Mouse (Mus musculus) thymus, postnatal 14 days (tissue): ENCODE data around the gene Tut4.
A peak's percentile ranks its signal among the peaks of the same experiment; 100 is the strongest.

Experiments
- DNase-seq: peaks from one replicate; pipeline ENCODE4 v3.0.0; 2021

The Tut4 gene

DNA sequence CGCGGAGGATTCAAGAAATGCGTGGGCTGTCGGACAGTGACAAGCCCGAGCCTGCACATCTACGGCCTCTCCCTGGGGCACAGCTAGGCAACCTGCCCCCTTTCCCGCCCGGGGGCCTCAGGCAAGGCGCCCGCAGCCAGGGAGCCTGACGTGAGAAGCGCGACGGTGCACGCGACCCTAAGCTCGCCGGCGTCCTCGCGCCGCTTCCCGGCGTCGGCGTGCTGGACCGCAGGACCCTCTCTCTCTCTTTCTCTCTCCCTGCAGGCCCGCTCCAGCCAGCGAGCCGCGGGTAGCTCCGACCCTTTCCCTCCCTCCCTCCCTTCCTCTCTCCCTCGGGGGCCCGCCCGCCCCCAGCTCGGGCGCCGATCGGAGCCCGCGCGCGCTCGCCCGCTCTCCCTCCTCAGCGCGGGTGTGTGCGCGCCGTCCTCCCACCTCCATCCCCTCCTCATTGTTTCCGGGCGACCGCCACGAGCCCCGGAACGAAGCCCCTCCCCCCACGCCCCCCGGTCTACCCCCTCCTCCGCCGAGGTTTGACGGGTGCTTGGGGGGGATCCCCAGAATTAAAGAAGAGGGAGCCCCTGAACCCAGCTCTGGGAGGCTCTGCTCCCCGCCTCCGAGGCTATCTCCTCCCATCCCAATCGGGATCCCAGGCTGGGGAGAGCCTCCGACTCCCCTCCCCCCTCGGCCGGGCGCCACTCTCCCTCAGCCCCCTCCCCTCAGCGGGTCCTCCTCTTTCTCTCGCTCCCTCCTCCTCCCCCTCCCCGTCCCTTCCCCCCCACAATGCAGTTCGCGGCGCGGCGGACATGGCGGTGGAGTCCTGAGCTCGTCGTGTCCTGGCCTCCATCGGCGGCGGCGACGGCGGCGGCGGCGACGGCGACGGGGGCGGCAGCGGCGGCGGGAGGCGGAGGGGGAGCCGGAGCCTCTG, at the start of gene Tut4:
TSS of gene Tut4 (plus strand) at position 196 of the 925 bp plus-strand sequence.
- DNase-seq, result peak; percentile 87

GRCm38 (mm10) chr4:108424587-108424986, 34.6 kb upstream of the Tut4 start:
- DNase-seq, result no peak

- DNase-seq, result no peak
These were observed 31.4 kb upstream of the Tut4 start for GRCm38 (mm10) chr4:108427719-108428340.

DNA sequence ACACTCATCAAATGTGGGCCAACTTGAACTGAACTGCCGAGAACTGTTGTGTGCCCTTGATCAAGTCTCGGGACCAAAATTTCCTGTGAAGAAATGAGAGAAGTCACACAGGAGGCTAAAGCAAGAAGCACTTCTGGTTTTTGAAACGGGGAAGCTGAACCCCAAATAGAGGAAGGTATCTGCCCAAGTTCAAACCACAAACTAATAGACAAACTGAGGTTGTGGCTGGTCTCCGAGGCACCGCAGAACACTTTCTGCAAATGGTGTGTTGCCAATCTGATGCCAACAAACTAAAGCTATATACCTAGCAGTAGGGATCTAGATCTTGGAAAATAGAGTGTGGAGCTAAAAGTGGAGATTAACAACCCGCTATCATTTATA, 30.9 kb upstream of the Tut4 start:
- no peak for DNase-seq

DNA sequence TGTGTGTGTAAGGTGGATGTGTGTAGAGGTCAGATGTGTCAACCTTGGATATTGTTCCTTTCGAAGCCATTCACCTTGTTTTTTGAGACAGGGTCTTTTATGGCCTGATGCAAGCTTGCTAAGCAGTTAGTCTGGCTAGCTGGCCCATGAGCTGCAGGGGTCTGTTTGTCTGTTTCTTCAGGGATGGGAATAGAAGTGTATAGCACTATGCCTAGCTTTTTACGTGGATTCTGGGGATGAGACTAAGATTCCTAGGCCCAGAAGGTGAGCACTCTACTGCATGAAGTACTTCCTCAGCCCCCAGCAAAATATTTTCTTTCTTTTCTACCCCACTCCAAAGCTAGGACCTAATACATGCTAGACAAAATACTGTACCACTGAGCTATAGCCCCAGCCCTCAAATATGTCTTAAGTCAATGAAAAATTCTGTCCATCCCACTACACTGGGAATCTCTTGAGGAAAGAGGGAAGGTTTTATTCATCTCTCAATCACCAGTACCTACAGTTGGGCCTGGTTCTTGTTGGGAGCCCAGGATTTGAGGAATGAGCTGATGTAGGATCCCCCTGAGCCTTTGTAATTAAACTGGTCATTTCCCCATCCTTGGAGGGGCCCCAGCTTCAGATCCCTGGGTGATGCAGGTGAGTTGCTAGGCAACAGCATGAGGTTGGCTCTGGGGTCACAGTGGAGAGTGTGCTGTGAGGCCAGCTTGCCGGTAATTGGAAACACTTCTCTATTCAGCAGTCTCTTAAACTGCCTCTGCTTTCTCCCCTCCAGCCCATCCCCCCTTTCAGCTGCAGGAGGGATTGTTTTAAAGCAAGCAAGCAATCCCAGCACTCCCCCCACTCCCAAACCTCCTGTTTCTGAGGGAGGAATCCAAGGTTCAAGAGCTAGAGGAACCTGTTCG, 28.3 kb upstream of the Tut4 start:
- no peak for DNase-seq

GRCm38 (mm10) chr4:108431561-108431936, 27.7 kb upstream of the Tut4 start:
- DNase-seq, result no peak

DNA sequence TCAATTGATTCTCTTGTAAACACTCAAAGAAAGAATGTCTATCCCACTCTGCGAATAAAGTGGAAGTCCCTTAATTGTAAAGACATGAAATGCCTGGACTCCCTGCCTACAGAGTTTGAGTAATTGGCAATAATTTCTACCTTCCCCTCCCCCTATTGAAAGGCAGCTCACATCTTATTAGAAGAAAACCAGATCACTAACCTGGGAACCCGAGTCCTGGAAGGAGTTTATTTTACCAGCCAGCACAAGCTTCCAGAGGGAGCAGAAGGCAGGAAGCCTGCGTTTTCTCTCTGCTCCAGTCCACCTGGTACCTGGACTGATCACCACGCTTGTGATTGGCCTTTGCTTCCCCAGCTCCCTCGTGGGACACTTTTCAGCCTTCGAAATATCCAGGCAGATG, 25.9 kb upstream of the Tut4 start:
- DNase-seq, result no peak

- DNase-seq, result no peak
These were observed 25.0 kb upstream of the Tut4 start for GRCm38 (mm10) chr4:108434221-108434620.

DNA sequence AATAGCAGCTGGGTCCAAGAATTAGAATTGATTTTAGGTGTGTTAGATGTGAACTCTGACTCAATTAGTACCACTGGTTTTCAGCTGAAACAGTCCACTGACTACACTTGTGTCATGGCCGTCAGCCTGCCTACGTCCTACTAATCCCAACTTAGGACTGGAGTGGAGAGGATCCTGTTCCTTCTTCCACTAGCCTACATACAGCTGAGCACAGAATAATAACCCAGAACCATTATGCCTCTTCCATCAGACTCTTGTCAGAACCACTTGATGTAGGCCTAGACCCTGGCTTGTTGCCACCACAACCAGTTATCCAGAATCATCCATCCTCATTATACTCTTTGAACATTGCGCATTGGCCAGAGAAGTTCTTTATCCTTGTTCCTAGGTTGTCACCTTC, 24.4 kb upstream of the Tut4 start:
- DNase-seq, result no peak

GRCm38 (mm10) chr4:108435646-108436045, 23.6 kb upstream of the Tut4 start:
- no peak for DNase-seq

DNA sequence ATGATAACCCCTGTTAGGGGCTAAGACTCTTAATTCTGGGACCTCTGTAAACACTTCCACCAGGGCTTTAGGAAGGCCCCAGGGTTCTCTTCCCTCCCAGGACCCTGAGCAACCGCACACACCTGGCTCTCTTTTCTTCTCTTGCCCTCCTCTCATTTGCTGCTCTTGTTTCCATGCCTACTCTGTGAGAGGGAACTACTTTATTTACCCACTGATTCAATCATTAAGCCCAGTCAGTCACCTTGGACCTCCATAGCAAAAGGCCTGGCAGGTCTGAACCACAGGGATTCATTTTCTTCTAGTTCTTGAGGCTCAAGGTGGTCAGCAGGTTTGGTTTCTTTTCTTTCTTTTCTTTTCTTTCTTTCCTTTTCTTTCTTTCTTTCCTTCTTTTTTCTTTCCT, 23.0 kb upstream of the Tut4 start:
- DNase-seq, result no peak

DNA sequence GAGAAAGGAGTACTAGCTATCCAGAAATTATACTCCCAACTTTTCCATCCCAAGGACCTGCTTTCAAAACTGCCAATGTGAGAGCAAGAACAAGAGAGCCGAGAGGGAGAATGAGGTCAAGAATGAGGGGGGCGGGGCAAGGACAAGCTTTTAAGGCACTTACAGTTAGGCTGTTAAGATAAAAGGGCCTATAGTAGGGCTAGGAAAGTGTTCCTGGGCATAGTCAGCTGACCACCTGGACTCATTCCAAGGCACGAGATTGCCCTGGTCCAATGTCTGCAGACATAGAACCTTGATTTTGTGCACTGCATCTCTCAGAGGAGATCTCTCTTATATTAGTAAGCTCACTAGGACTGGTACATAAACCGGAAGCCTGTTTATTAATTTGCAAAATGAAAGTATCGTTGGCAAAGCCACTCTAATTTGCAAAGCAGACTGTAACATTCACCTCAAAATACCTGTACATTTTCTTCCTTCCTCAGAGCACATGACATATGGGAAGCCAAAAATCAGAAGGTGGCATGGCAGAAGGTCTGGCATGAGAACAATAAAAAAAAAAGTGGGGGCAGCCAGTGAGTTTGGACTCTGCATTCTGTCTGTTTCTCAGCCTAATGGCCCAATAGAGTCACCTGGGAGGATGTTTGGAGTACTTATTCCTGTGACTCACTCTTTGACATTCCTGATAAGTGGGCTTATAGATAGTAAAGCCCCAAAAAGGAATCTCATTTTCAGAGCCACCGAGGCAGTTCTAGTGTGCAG, 21.0 kb upstream of the Tut4 start:
- DNase-seq, result no peak

DNA sequence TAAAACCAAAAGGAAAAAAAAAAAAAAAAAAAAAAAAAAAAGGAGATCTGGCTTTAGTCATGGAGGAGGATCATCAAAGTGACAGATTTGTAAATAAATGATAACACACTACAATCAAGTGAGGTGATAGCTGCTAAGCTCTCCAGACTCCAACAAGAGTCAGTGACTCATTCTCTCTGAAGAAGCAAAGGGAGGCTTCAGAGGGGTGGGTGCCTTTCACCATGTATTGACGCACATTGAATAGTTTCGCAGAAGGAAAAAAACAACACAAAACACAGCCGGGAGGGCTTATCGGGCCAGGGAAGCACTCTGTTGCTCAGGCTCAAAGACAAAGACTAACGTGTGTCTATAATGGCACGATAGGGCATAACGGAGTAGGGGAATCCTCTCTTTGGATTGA, 11.1 kb upstream of the Tut4 start:
- no peak for DNase-seq

DNA sequence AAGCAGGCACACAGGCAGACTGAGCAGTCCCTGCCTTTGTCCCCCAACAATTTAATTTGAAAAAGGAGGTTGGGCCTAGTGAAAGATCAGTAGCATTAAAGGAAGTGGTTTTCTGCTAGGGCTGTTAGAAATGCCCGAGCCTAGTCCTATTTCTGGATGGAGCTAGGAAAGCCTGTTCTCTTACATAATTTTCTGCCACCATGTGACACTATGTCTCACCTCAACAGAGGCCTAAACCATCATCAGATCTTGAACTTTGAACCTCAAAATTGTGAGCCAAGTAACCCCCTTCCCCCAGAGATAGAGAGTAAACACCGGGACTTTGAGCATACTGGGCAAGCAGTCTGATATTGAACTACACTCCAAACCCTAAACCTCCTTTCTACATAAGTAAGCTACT, 3.2 kb upstream of the Tut4 start:
- no peak for DNase-seq

- peak; percentile 6 for DNase-seq
These were observed 955 bp upstream of the Tut4 start for GRCm38 (mm10) chr4:108458201-108458741.

DNA sequence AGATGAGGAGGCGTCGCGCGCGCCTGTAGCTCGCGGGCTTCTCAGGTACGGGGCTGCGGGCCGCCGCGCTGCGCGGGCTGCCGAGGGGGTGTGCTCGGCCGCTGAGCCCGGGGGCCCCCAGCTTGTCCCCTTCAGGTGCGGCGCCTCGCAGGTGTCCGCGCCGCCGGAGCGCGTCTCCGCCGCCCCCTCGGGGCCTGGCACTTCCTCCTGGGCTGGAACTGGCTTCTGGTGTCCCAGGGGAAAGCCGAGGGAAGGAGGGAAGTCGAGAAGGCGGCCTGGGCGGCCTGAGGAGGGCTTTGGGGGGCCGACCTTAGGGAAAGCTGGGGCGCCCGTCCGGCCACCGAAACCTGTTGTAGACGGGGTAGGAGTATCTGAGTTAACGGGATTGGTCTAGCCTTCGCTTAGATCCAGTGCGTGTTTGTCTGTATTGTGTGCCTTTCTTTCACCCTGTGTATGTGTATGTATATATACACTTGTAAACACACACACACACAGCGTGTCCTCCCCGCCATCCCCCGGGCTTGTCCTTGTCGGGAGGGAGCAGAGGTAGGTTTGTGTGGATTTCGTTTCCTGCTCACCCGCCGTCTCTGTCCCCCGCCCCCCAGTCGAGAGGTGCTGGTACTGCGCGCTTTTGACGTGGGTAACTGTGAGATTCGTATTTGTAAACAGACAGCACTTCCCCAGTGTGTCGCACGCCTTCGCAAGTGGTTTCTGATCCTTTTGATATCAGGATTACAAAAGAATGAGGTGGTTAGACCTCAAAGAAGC, 1.1 kb downstream of the Tut4 start:
- DNase-seq, result peak; percentile 91

DNA sequence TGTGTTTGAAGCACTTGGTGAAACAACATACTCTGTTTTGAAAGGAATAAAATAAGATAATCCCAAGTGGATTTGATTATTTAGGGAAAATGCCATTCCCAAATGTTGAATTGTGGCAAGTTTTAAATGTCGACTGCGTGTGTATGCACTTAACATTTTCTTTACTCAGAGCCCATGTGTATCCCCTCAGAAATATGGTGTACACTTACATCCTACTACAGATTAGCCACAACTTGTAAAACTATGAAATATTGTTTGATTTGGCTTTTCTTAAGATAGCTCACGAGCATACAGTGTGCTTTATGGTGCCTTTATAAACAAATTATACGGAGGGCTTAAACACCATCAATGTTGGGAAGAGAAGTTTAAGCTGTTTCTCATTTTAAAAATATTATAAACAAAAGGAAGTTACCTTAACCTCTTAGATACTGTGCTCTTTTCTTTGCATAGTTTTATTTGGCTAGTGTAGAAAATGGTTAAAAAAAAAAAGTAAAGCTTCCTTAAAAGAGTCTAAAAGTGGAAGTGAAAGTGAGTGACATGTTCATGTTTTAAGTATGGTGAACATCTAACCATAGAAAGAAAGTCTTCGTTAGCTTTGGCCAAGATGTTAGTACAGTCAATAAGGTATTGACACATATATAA, 2.2 kb downstream of the Tut4 start:
- DNase-seq, result no peak

DNA sequence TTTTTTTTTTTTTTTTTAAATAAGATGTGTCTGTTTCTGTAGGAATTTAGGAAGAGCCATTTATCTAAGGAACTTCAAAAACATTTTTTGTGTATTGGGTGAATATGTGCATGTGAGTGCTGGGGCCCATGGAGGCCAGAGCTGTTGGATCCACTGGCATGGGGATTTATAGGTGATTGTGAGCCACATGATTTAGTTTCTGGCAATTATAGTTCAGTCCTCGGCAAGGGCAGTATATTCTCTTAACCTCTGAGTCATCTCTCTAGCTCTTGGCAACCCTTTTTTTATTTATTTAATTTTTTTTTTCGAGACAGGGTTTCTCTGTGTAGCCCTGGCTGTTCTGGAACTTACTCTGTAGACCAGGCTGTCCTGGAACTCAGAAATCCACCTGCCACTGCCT, 14.4 kb downstream of the Tut4 start:
- no peak for DNase-seq

GRCm38 (mm10) chr4:108482776-108483175, 23.6 kb downstream of the Tut4 start:
- no peak for DNase-seq

DNA sequence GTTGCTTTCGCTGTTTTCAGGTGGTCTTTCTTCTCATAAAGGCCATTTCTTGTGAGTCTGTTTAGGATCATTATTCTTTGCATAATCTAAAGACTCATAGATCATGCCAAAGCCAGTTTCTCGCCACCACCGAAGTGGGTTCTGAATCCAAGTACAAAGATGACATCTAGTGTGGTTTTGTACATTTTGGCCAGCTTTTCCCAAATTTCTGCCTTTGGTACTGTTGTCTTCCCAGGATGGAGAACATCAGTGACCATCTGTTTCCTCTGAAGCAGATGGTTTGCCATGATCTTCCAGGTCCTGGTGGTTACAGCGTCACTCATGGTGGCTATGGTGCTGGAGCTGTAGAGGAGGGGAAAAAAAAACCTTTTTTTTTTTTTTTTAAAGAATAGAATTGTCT, 25.0 kb downstream of the Tut4 start:
- DNase-seq, result no peak

DNA sequence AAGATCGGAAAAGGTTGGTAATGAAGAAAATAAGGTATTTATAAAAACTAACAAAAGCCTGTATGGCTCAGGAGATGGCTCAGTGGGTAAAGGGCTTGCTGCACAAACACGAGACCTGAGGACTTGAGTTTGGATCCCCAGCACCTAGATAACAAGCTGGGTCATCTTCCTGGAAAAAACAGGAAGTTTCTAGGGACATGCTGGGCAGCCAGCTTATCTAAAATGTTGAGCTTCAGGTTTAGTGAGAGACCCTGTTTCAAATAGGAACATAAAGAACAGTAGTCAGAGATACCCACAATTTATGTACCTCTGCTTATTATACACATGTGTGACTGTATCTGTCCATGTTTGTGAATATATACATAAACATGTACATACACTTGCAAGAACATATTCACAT, 43.8 kb downstream of the Tut4 start:
- DNase-seq, result no peak
